Mouse (Mus musculus) ES-E14 (cell line): Measurements from ENCODE around the gene Elf1. TPM values are rescaled to one million over a fixed set of nuclear protein-coding genes. Genes with fewer than 3 reads are reported as not detected.

ENCODE experiments used
- DNase-seq: peaks from one replicate; pipeline ENCODE4 v3.0.0-alpha.2; 2013; ENCODE audit warnings: low read depth, low spot score
- H3K27ac ChIP-seq: 2 replicates; pipeline ENCODE4 v1.5.1; 2012; ENCODE audit warnings: low read depth, mild to moderate bottlenecking, low read length, moderate library complexity, mixed read lengths; ENCODE audit not compliant: poor library complexity, insufficient read depth, severe bottlenecking
- H3K36me3 ChIP-seq: 2 replicates; pipeline ENCODE4 v1.6.1; 2012; ENCODE audit warnings: mild to moderate bottlenecking, low read length, moderate library complexity, mixed read lengths; ENCODE audit not compliant: control insufficient read depth, poor library complexity, insufficient read depth, severe bottlenecking
- H3K4me1 ChIP-seq, 2 experiments: fragments of 150-350 bp in 1 of 2; sonication (generic) in 1 of 2; 2 replicates each; pipeline ENCODE4 v1.6.1; 2012; ENCODE audit warnings: low read length in 2 of 2, mild to moderate bottlenecking in 1 of 2, mixed read lengths in 1 of 2; ENCODE audit not compliant: control insufficient read depth in 2 of 2, insufficient read depth in 2 of 2, poor library complexity in 1 of 2
- H3K4me3 ChIP-seq, 2 experiments: fragments of 150-350 bp in 1 of 2; sonication (generic) in 1 of 2; 2 replicates each; pipeline ENCODE4 v1.5.1; 2012; ENCODE audit warnings: low read length in 2 of 2, low read depth in 1 of 2, mild to moderate bottlenecking in 1 of 2, mixed read lengths in 1 of 2; ENCODE audit not compliant: insufficient read depth in 1 of 2, poor library complexity in 1 of 2, severe bottlenecking in 1 of 2
- H3K9ac ChIP-seq: 2 replicates; pipeline ENCODE4 v1.6.1; 2012; ENCODE audit warnings: low read depth, mild to moderate bottlenecking, low read length, mixed read lengths; ENCODE audit not compliant: poor library complexity, insufficient read depth, severe bottlenecking
- H3K9me3 ChIP-seq: fragments of 150-350 bp; sonication (generic); 2 replicates; pipeline ENCODE4 v1.6.1; 2012; ENCODE audit warnings: low read depth, mild to moderate bottlenecking, low read length; ENCODE audit not compliant: control insufficient read depth, insufficient read depth
- CHD2 ChIP-seq: IDR thresholded peaks from 2 replicates; pipeline ENCODE4 v1.6.1; 2014; ENCODE audit warnings: mild to moderate bottlenecking, low read depth, low read length, inconsistent platforms
- HCFC1 ChIP-seq: IDR thresholded peaks from 2 replicates; pipeline ENCODE4 v1.6.1; 2012; ENCODE audit warnings: low read length, inconsistent platforms, borderline replicate concordance; ENCODE audit not compliant: insufficient read depth
- MAFK ChIP-seq: IDR thresholded peaks from 2 replicates; pipeline ENCODE4 v1.6.1; 2014; ENCODE audit warnings: mild to moderate bottlenecking, low read depth, low read length, inconsistent platforms; ENCODE audit not compliant: insufficient read depth
- ZC3H11A ChIP-seq: IDR thresholded peaks from 2 replicates; pipeline ENCODE4 v1.6.1; 2012; ENCODE audit warnings: low read depth, mild to moderate bottlenecking, inconsistent platforms, low read length, borderline replicate concordance
- ZNF384 ChIP-seq: IDR thresholded peaks from 2 replicates; pipeline ENCODE4 v1.6.1; 2012; ENCODE audit warnings: low read depth, low read length, inconsistent platforms
- in situ Hi-C, 2 experiments: fragments of 600-800 bp; cut with MboI; formaldehyde crosslinking; loops; one replicate each; pipeline ENCODE4 v1.15.1; 2025; ENCODE audit warnings: low sequenced_read_pairs in 2 of 2, inconsistent platforms in 1 of 2; ENCODE audit not compliant: unreplicated experiment in 2 of 2
- total RNA-seq: library from RNA; depleted of rRNA; stranded (reverse); fragments of 300-350 nt; gene quantifications from 2 replicates; pipeline ENCODE4 v1.2.3, GENCODE M21; 2012

Elf1 gene
- total RNA-seq, 1 experiment: 4.4 TPM

GRCm38 (mm10) chr14:79460988-79461387, 20.0 kb upstream of the Elf1 start:
- H3K4me3 ChIP-seq: no peak overlapping the region
- in situ Hi-C loops: loop anchor here in 1 of 2 experiments (10.0 kb wide), 1 partner anchor 66 kb away; the partner anchor contains the start of genes Mtrf1 and Naa16
- no peak overlapping the region for H3K27ac ChIP-seq
- peaks cover 2% of the 10 kb centered on the region for H3K36me3 ChIP-seq
- H3K9ac ChIP-seq: no peak overlapping the region
- no peaks in the 10 kb centered on the region for H3K9me3 ChIP-seq
- TF ChIP-seq ZNF384 (no peak), HCFC1 (no peak), CHD2 (no peak), MAFK (no peak), ZC3H11A (no peak)
- no peak for DNase-seq
- H3K4me1 ChIP-seq: peaks cover 2% of the 10 kb centered on the region in 2 experiments; a peak in 2 of 4 replicates

GRCm38 (mm10) chr14:79465623-79466022, 15.4 kb upstream of the Elf1 start:
- H3K9me3 ChIP-seq: no peaks in the 10 kb centered on the region
- no peak overlapping the region for H3K4me3 ChIP-seq
- no peak overlapping the region for H3K27ac ChIP-seq
- no peak overlapping the region for H3K9ac ChIP-seq
- no peaks in the 10 kb centered on the region for H3K4me1 ChIP-seq
- DNase-seq: no peak
- peaks cover 10% of the 10 kb centered on the region for H3K36me3 ChIP-seq
- TF ChIP-seq ZC3H11A: no peak
- no peak for TF ChIP-seq MAFK
- no peak for TF ChIP-seq ZNF384
- no peak for TF ChIP-seq HCFC1
- no peak for TF ChIP-seq CHD2
- in situ Hi-C loops: loop anchor here in 1 of 2 experiments (10.0 kb wide), 1 partner anchor 71 kb away; the partner anchor contains the start of genes Mtrf1 and Naa16

- TF ChIP-seq MAFK (no peak), CHD2 (no peak), HCFC1 (no peak), ZNF384 (no peak)
- H3K4me1 ChIP-seq: no peaks in the 10 kb centered on the region
- H3K9ac ChIP-seq: no peak overlapping the region
- no peak overlapping the region for H3K27ac ChIP-seq
- H3K4me3 ChIP-seq: no peak overlapping the region
- no peak for DNase-seq
- no peaks in the 10 kb centered on the region for H3K9me3 ChIP-seq
- in situ Hi-C loops: loop anchor here in 1 of 2 experiments (10.0 kb wide), 1 partner anchor 73 kb away; the partner anchor contains the start of genes Mtrf1 and Naa16
- H3K36me3 ChIP-seq: peaks cover 8% of the 10 kb centered on the region
Observed at GRCm38 (mm10) chr14:79467621-79468020, 13.4 kb upstream of the Elf1 start.

GRCm38 (mm10) chr14:79473384-79473783, 7.6 kb upstream of the Elf1 start:
- no peak for DNase-seq
- TF ChIP-seq ZC3H11A: no peak
- no peak for TF ChIP-seq HCFC1
- no peak for TF ChIP-seq MAFK
- TF ChIP-seq ZNF384: no peak
- no peak for TF ChIP-seq CHD2
- H3K9me3 ChIP-seq: no peaks in the 10 kb centered on the region
- H3K4me1 ChIP-seq: no peaks in the 10 kb centered on the region
- H3K27ac ChIP-seq: no peak overlapping the region
- in situ Hi-C loops: no loop called here
- H3K9ac ChIP-seq: no peak overlapping the region
- peaks cover 15% of the 10 kb centered on the region for H3K36me3 ChIP-seq
- no peak overlapping the region for H3K4me3 ChIP-seq
